Mouse (Mus musculus) retina, embryonic 14.5 days (tissue): Measurements from ENCODE around the gene Spice1.
A peak's percentile ranks its signal among the peaks of the same experiment; 100 is the strongest.

ENCODE experiments used
- DNase-seq: peaks from one replicate; pipeline ENCODE4 v3.0.0-alpha.2; 2015; ENCODE audit warnings: low spot score

Gene Spice1

GRCm38 (mm10) chr16:44347071-44347901 lies at the start of gene Spice1:
Gene Spice1 (plus strand): TSS chr16:44347121.
- DNase-seq = peak; percentile 95

DNA sequence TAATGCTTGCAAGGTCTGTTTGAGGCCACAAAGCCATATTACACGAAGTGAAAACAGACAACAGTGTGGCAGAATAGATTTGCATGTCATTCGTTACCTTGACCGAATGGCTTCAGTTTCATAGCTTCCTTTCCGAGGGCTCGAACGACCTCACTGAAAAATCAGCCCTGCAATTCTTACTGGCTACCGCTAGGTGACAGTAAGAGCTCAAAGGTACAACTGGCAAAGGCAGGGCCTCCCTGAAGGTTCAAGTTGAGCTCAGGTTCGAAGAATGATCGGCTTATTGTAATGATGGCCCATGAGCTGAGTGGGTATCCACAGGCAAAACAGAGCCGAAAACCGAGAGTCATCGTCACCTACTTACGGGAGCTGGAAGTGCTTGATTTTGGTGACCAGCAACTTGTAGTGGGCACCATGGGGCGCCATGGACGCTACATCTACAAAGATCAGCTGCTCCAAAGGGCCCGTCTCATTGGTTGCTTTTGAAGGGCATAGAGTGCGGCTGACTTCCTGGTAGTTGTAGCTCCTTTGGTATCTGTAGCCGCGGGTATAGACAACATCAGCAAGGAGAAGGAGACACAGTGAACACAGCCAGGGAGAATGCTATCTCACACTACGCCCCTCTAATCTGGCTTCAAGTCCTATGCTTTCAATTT lies 47.4 kb upstream of the Spice1 start:
- no peak for DNase-seq

DNA sequence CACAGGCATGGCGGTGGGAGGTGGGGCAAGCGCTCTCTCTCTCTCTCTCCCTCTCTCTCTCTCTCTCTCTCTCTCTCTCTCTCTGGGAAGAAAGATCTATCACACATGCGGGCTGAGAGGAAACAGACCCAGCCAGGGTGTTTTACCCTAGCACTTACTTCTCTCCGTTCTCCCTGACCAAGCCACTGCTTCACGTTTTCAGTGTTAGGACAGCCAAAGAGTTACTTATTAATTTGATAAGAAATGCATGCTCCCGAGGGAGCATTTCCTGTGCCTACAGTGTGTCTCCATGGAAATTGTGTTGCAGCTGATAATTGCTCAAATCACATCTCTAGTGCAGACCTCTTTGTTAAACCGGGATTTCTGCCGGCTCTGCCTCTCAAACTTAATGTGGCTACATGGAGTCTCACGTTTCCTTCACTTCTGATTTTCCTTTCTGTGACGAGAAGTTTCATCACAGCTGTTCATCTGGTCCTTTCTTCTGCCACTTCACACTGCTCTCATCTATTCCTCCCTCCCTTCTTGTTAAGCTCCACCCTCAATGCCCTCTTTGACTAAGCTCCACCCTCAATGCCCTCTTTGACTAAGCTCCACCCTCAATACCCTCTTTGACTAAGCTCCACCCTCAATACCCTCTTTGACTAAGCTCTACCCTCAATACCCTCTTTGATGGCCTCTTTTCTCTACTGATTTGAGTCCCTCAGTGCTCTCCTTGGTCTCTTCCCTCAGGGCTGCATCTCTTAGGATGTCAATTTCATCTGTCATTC lies 44.6 kb upstream of the Spice1 start:
- DNase-seq = no peak

GRCm38 (mm10) chr16:44303822-44304221 lies 43.1 kb upstream of the Spice1 start:
- no peak for DNase-seq

DNA sequence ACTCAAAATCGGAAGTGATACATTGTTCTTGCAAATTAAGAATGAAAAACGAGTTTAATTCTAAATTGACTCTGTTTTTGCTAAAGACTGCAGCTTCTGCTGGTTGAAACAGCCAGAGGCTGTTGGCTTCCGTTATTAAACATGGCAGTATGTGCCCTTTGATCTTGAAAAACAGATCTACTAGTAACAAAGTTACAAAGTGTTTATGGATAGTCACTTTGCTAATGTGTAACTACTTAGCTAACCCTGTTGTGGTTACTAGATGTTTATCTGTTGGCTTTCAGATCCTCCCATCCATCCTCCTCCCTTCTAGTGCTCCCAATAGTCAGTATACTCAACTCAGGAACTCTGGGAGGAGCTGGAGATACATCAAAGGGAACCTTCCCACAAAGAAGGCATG lies 41.3 kb upstream of the Spice1 start:
- no peak for DNase-seq

DNA sequence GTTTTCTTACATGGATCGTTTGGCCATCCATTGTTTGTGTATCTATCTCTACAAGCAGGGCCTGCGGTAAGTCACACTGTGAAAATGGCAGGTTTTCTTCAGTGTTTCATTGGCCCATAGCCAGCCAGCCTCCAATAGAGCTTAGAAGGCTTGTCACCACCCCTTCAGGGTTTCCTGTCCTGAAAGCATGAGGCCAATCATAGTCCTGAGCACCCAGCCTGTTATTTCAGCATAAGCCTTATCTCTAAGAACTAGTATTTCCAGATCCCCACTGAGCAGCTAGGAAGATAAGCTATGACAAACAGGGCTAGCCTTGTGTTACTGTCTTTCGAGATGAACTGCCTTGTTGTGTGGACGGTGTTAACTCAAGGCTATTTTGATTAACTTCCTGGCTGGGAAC lies 33.5 kb upstream of the Spice1 start:
- DNase-seq = no peak

DNA sequence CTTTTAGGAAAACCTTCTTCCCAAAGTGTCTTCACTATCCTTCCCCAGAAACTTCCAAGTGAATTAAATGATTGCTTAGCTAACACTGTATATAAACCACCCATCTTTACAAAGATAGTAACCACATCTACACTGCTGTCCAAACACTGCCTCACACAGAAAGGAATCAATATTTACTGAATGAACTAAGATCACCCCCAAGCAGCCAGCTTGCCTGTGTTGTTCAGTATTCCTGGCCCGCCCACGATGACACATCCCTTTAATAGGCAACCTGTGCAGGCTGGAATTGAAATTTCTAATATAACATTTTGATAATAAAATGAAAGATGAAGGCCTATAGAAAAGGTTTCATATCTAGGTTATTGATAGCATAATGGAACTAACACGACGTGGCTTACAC lies 30.6 kb upstream of the Spice1 start:
- DNase-seq = no peak

DNA sequence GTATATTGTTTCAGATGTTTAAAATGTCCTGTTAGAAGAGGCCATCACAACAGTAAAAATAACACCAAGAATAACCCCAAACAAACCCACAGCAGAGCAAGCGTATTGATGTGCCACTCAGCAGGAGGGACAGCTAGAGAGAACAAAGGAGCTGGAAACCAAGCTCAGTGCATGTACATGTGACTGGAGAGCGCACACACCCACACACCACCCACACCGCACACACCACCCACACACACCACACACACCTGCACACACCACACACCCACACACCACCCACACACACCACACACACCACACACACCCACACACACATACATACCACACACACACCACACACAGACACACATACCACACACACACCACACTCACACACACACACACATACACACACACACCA lies 26.7 kb upstream of the Spice1 start:
- DNase-seq = no peak

GRCm38 (mm10) chr16:44328644-44329043 lies 18.3 kb upstream of the Spice1 start:
- no peak for DNase-seq

GRCm38 (mm10) chr16:44330657-44331056 lies 16.3 kb upstream of the Spice1 start:
- no peak for DNase-seq

DNA sequence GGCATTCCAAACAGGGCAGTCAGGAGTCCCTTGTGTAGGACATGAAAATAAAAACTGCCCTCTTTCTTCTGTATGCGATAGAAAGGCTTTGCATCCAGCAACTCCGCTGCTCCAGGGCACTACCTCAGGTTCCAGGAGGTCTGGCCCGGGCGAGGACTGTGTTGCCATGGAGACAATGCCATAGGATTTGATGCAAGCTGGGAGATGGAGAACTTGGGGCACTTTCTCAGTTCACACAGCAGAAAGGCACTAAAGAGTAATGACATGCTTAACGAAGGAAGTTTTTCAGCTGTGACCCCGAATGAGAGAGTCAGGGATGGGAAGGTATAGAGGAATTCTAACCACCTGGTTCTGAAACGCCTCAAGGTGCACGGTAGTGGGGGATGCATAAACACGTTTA lies 15.8 kb upstream of the Spice1 start:
- peak; percentile 27 for DNase-seq

DNA sequence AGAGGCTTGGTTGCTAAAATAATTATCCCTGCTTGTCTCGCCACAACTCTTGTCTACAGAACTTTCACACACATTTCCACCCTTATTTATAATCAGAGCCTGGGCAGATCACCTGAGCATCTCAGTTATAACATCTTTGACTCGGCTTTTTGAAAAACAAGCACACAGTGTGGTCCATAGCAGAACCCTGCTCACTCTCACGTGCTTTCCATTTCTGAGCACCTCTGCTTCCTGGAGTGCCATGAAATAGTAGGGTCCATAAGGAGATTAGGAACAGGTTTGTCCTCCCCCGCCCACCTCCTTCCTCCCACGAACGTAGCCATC lies 15.3 kb upstream of the Spice1 start:
- DNase-seq = peak; percentile 34

- DNase-seq = peak; percentile 57
These were observed 14.7 kb upstream of the Spice1 start for GRCm38 (mm10) chr16:44331995-44332860.

DNA sequence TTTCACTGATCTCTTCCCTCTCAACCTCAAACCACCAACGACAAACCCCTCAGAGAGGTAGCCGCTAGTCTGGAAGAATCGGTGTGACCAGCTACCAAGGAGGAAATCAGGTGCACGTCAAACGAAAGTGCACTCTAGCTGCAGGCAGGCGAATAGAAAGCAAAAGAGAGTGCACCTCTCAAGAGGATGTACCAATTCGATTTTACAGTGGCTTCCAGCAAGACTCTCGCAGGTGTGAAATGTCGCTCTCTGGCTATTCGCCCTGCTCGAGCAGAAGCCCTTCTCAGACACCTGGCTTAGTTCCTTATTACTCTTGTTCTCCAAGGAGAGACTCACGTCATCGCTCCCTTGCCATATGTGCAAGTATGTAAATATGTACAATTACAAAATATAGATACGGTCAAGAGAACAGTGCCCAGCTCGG lies 14.0 kb upstream of the Spice1 start, which contains the start of gene Sidt1:
TSS of gene Sidt1 (minus strand) at position 336 of the 424 bp plus-strand sequence.
- no peak for DNase-seq

- DNase-seq = no peak
These were observed 9.4 kb upstream of the Spice1 start for GRCm38 (mm10) chr16:44337541-44337940.

- no peak for DNase-seq
These were observed 3.0 kb downstream of the Spice1 start for GRCm38 (mm10) chr16:44349801-44350397.

- no peak for DNase-seq
These were observed 9.4 kb downstream of the Spice1 start for GRCm38 (mm10) chr16:44356291-44356690.

DNA sequence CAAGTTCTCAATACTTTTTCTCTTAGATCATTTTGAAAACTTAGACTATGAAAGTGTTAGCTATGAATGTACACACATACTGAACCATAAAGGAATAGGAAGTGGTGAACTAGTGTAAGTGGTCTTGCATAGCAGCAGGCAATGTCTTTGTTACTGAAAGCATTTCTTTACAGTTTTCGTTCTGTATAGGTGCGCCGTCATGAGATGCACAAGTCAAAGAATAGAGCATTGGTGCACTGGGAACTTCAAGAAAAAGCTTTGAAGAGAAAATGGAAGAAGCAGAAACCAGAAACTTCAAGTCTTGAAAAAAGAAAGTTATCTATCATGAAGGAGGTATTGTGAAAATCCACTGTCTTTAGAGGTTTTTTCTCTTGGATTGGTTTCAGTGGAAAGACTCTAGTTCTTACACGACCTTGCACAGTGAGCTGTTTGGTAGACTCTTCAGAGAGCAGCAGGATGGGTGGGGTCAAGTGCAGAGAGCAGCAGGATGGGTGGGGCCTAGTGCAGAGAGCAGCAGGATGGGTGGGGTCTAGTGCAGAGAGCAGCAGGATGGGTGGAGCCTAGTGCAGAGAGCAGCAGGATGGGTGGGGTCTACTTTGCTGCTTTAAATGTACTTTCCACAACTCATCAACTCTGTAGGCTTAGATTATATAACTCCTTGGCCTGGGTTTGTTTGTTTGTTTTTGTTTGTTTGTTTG lies 10.8 kb downstream of the Spice1 start:
- no peak for DNase-seq

- DNase-seq = peak; percentile 65
These were observed 15.3 kb downstream of the Spice1 start for GRCm38 (mm10) chr16:44361921-44362890.

DNA sequence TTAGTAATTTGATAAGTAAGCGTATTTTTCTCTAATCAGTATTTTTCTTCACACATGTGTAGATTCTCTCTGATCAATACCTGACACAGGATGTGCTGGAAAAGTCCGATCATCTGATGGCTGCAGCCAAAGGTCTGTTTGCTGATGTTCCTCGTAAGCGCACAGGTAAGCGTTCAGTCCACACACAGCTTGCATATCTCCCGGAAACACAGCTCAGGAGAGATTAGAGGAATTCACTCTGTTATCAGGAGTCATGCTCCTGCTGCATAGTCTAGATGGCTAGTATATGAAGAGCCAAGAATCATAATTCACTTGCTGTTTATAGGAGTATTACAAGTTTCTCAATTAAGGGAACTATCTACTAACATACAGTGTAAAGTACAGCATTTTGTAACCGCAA lies 18.6 kb downstream of the Spice1 start:
- no peak for DNase-seq
